Mouse (Mus musculus): ENCODE results near the gene Dact3.

- TF ChIP-seq CTCF (IDR thresholded peaks at IDR 0.05; ENCODE audit: borderline replicate concordance, control insufficient read depth, extremely low read depth, insufficient read depth, low read length, poor library complexity) = no peak
- TF ChIP-seq POLR2A (IDR thresholded peaks at IDR 0.05; ENCODE audit: control insufficient read depth, extremely low read depth, insufficient read depth, low read length, poor library complexity) = no peak
These were observed 42.3 kb downstream of the Dact3 start for GRCm38 (mm10) chr7:16917447-16917846.

Measured in thymus, adult 2 months (tissue).